Mouse (Mus musculus) cerebellum, postnatal 14 days (tissue): ENCODE measurements at regions not wholly inside any gene's neighbourhood (a gene's known extent, or its start where the extent isn't known, plus 50 kb on each side); places are given as distances from the start of the nearest gene placed in this dataset.
"Not testable (repeated sequence)": the region's sequence is repeated elsewhere in the genome, so short reads cannot be mapped to it uniquely, and the experiment has no call there.

Source experiments
- DNase-seq, 2 experiments: peaks; one replicate each; pipeline ENCODE4 v3.0.0; 2021; ENCODE audit warnings: mixed read lengths in 2 of 2

GRCm38 (mm10) chr2:16811401-16812281, 455.5 kb downstream of the Plxdc2 start:
- not testable (repeated sequence) for DNase-seq

GRCm38 (mm10) chr2:16820442-16820841, 464.3 kb downstream of the Plxdc2 start:
- DNase-seq, result no peak

- DNase-seq, result no peak
These were observed 468.7 kb downstream of the Plxdc2 start for GRCm38 (mm10) chr2:16824681-16825230.

- no peak for DNase-seq
These were observed 471.2 kb downstream of the Plxdc2 start for GRCm38 (mm10) chr2:16827266-16827665.

- no peak for DNase-seq
These were observed 479.9 kb downstream of the Plxdc2 start for GRCm38 (mm10) chr2:16835960-16836359.

- no peak for DNase-seq
These were observed 482.6 kb downstream of the Plxdc2 start for GRCm38 (mm10) chr2:16838718-16839117.

GRCm38 (mm10) chr2:16849916-16850315, 493.8 kb downstream of the Plxdc2 start:
- DNase-seq, result peak; percentile 91 to 96

- peak; percentile 48 to 74 for DNase-seq
These were observed 504.0 kb downstream of the Plxdc2 start for GRCm38 (mm10) chr2:16860056-16860455.

GRCm38 (mm10) chr2:16866163-16866852, 510.2 kb downstream of the Plxdc2 start:
- DNase-seq, result no peak

GRCm38 (mm10) chr2:16892381-16892780, 536.3 kb downstream of the Plxdc2 start:
- DNase-seq, result peak in 1 of 2 experiments; percentile 5

GRCm38 (mm10) chr2:16909246-16910038, 553.3 kb downstream of the Plxdc2 start:
- DNase-seq, result no peak

GRCm38 (mm10) chr2:16914633-16915032, 558.5 kb downstream of the Plxdc2 start:
- DNase-seq, result peak; percentile 27 to 59

GRCm38 (mm10) chr2:16929974-16930373, 573.9 kb downstream of the Plxdc2 start:
- DNase-seq, result no peak

- DNase-seq, result no peak
These were observed 603.3 kb downstream of the Plxdc2 start for GRCm38 (mm10) chr2:16959432-16959831.

- DNase-seq, result no peak
These were observed 621.3 kb downstream of the Plxdc2 start for GRCm38 (mm10) chr2:16977380-16977779.

- no peak for DNase-seq
These were observed 626.7 kb downstream of the Plxdc2 start for GRCm38 (mm10) chr2:16982823-16983222.

GRCm38 (mm10) chr2:16983583-16984221, 627.6 kb downstream of the Plxdc2 start:
- no peak for DNase-seq
